Mouse (Mus musculus) gastrocnemius, postnatal 25 days (tissue): Measurements from ENCODE around the gene Zfp964. TPM values are rescaled to one million over a fixed set of nuclear protein-coding genes. Genes with fewer than 3 reads are reported as not detected.
"Not testable (repeated sequence)": the region's sequence is repeated elsewhere in the genome, so short reads cannot be mapped to it uniquely, and the experiment has no call there.

Source experiments
- DNase-seq: peaks from one replicate; pipeline ENCODE4 v3.0.0; 2022
- long read RNA-seq, 2 experiments: library from polyadenylated mRNA; stranded (forward); transcript quantifications; one replicate each; pipeline ENCODE4 v2.0.0; 2021
- total RNA-seq, 2 experiments: library from RNA; stranded (reverse); gene quantifications; 1 replicate in 1 of 2; 2 replicates in 1 of 2; pipeline ENCODE4 v1.2.3; 2021

Gene Zfp964
- total RNA-seq, result under 1 TPM; 0.59 to 0.74 TPM
- long read RNA-seq, experiment 1, result 0 reads
- long read RNA-seq, experiment 2, full-length matches to known transcripts, result 1 of 2 reads
- long read RNA-seq, experiment 2, partial matches to known transcripts, result 0 of 2 reads
- long read RNA-seq, experiment 2, other reads (novel, unspliced or antisense), result 1 of 2 reads

- peak; percentile 91 for DNase-seq
Measured at GRCm38 (mm10) chr8:69654358-69654981, at the start of gene Zfp964. Gene Zfp964, plus strand, starts transcription at chr8:69654479.

GRCm38 (mm10) chr8:69614687-69615086, 39.6 kb upstream of the Zfp964 start:
- no peak for DNase-seq

- DNase-seq, result no peak
Measured at GRCm38 (mm10) chr8:69618078-69618477, 36.2 kb upstream of the Zfp964 start.

- DNase-seq, result peak; percentile 97
Measured at GRCm38 (mm10) chr8:69625095-69625789, 29.0 kb upstream of the Zfp964 start, which contains the start of gene Zfp868. Gene Zfp868, minus strand, starts transcription at chr8:69625548.

GRCm38 (mm10) chr8:69653808-69654357, 396 bp upstream of the Zfp964 start:
- DNase-seq, result no peak

GRCm38 (mm10) chr8:69661294-69661693, 7.0 kb downstream of the Zfp964 start:
- no peak for DNase-seq

- DNase-seq, result not testable (repeated sequence)
Measured at GRCm38 (mm10) chr8:69665051-69665450, 10.8 kb downstream of the Zfp964 start.

GRCm38 (mm10) chr8:69701810-69702209, 47.5 kb downstream of the Zfp964 start:
- no peak for DNase-seq

- not testable (repeated sequence) for DNase-seq
Measured at GRCm38 (mm10) chr8:69710624-69711023, 56.3 kb downstream of the Zfp964 start, which contains the start of gene Zfp869. Gene Zfp869, minus strand, starts transcription at chr8:69710724.

GRCm38 (mm10) chr8:69713516-69713915, 59.2 kb downstream of the Zfp964 start:
- no peak for DNase-seq

- no peak for DNase-seq
Measured at GRCm38 (mm10) chr8:69715366-69715765, 61.1 kb downstream of the Zfp964 start.

Other genes starting within 250 kb of the Zfp964 start
- not detected for gene Gm9495, start 200.9 kb upstream of the Zfp964 start, total RNA-seq
- not detected for gene Gm7697, start 131.5 kb upstream of the Zfp964 start, total RNA-seq
- gene Zfp868, start 28.9 kb upstream of the Zfp964 start, total RNA-seq, result 1 to 10 TPM; 5.1 to 5.8 TPM
- gene Zfp869, start 56.2 kb downstream of the Zfp964 start, total RNA-seq, result 10 to 100 TPM; 10.4 to 10.8 TPM
- gene Zfp963, start 95.5 kb downstream of the Zfp964 start, total RNA-seq, result 1 to 10 TPM; 2.5 to 2.7 TPM
- gene Gm20422, start 120.4 kb downstream of the Zfp964 start, total RNA-seq, result 1 to 10 TPM; 2.1 to 2.8 TPM
- gene Atp13a1, start 136.7 kb downstream of the Zfp964 start, total RNA-seq, result 10 to 100 TPM in 1 of 2 experiments, 1 to 10 TPM in 1; 9.4 to 11.3 TPM
- gene Zfp866, start 136.7 kb downstream of the Zfp964 start, total RNA-seq, result 10 to 100 TPM; 11.5 to 12.8 TPM
- 1 to 10 TPM; 1.8 to 3.8 TPM for gene Gmip, start 154.2 kb downstream of the Zfp964 start, total RNA-seq
- under 1 TPM; 0.05 to 0.08 TPM for gene Lpar2, start 167.9 kb downstream of the Zfp964 start, total RNA-seq
- not detected for gene Pbx4, start 178.0 kb downstream of the Zfp964 start, total RNA-seq
- 10 to 100 TPM in 1 of 2 experiments, 1 to 10 TPM in 1; 4.0 to 13.6 TPM for gene Cilp2, start 233.2 kb downstream of the Zfp964 start, total RNA-seq
- not detected for gene Tssk6, start 247.7 kb downstream of the Zfp964 start, total RNA-seq
- gene Ndufa13, start 248.1 kb downstream of the Zfp964 start, total RNA-seq, result 100 to 1,000 TPM; 338 to 343 TPM
- gene Yjefn3, start 248.2 kb downstream of the Zfp964 start, total RNA-seq, result 1 to 10 TPM; 5.6 to 6.9 TPM